Mouse (Mus musculus) liver, embryonic 13.5 days (tissue): ENCODE results near the gene Cfap299. TPM values are rescaled to one million over a fixed set of nuclear protein-coding genes. Genes with fewer than 3 reads are reported as not detected.

Source experiments
- ATAC-seq: fragments of 200-750 bp; cut with Nextera tagmentation; 2 replicates; pipeline ENCODE4 v1.8.0; 2017; ENCODE audit warnings: low read depth, mild to moderate bottlenecking, moderate number of reproducible peaks, moderate library complexity
- DNase-seq: peaks from one replicate; pipeline ENCODE4 v3.0.0; 2022
- H3K27ac ChIP-seq: fragments of 300-500 bp; sonication (generic); 2 replicates; pipeline ENCODE4 v1.5.1; 2015; ENCODE audit warnings: moderate library complexity, mild to moderate bottlenecking, inconsistent platforms
- H3K27me3 ChIP-seq: fragments of 300-500 bp; sonication (generic); 2 replicates; pipeline ENCODE4 v1.6.1; 2015; ENCODE audit warnings: mild to moderate bottlenecking, inconsistent platforms
- H3K36me3 ChIP-seq: fragments of 300-500 bp; sonication (generic); 2 replicates; pipeline ENCODE4 v1.6.1; 2015; ENCODE audit warnings: mild to moderate bottlenecking, inconsistent platforms
- H3K4me1 ChIP-seq: fragments of 300-500 bp; sonication (generic); replicated peaks from 2 replicates; pipeline ENCODE4 v1.6.1; 2015; ENCODE audit warnings: inconsistent platforms
- H3K4me2 ChIP-seq: fragments of 300-500 bp; sonication (generic); 2 replicates; pipeline ENCODE4 v1.6.1; 2015; ENCODE audit warnings: inconsistent platforms, mild to moderate bottlenecking, moderate library complexity
- H3K4me3 ChIP-seq: fragments of 300-500 bp; sonication (generic); replicated peaks from 2 replicates; pipeline ENCODE4 v1.5.1; 2015; ENCODE audit warnings: mild to moderate bottlenecking, inconsistent platforms
- H3K9ac ChIP-seq: fragments of 300-500 bp; sonication (generic); 2 replicates; pipeline ENCODE4 v1.6.1; 2015; ENCODE audit warnings: mild to moderate bottlenecking, inconsistent platforms
- H3K9me3 ChIP-seq: fragments of 300-500 bp; sonication (generic); replicated peaks from 2 replicates; pipeline ENCODE4 v1.6.1; 2016; ENCODE audit warnings: inconsistent platforms
- WGBS: fragments of 180-500 bp; shearing (Covaris S2); methylation state at CpG from one replicate; pipeline ENCODE4 v1.1.7; 2015; ENCODE audit not compliant: insufficient replicate concordance; 5-methylcytosine and 5-hydroxymethylcytosine counted together
- polyA plus RNA-seq: library from polyadenylated mRNA; unstranded; fragments of >200 nt; fragmentation: Nextera tagmentation; extraction: Ambion mirVana; gene quantifications from 2 replicates; pipeline ENCODE4 v1.2.1, GENCODE M21; 2015

Cfap299 gene
- polyA plus RNA-seq, 1 experiment from 2014 or later = 0.20 TPM

GRCm38 (mm10) chr5:98550285-98550684 is 221.2 kb downstream of the Cfap299 start:
- ATAC-seq (no peak), DNase-seq (no peak)
- Histone ChIP-seq H3K9me3 (no peaks in the 10 kb centered on the region), H3K27me3 (no peaks in the 10 kb centered on the region), H3K4me2 (no peak overlapping the region), H3K4me1 (no peaks in the 10 kb centered on the region), H3K9ac (no peak overlapping the region), H3K36me3 (no peaks in the 10 kb centered on the region), H3K4me3 (no peak overlapping the region), H3K27ac (no peak overlapping the region)
- 52% methylated on average over 5 of the region's 5 CpGs for WGBS

GRCm38 (mm10) chr5:98550873-98551272 is 221.8 kb downstream of the Cfap299 start:
- Histone ChIP-seq H3K4me1 (no peaks in the 10 kb centered on the region), H3K4me2 (no peak overlapping the region), H3K9ac (no peak overlapping the region), H3K4me3 (no peak overlapping the region), H3K27me3 (no peaks in the 10 kb centered on the region), H3K27ac (no peak overlapping the region), H3K9me3 (no peaks in the 10 kb centered on the region), H3K36me3 (no peaks in the 10 kb centered on the region)
- 55% methylated on average over 1 of the region's 1 CpGs for WGBS
- no peak for DNase-seq
- ATAC-seq = no peak

- Histone ChIP-seq H3K4me2 (no peak within 1 kb of the TSS), H3K9me3 (no peaks in the 10 kb centered on the region), H3K4me1 (no peaks in the 10 kb centered on the region), H3K36me3 (no peaks in the 10 kb centered on the region), H3K27me3 (no peaks in the 10 kb centered on the region), H3K4me3 (no peak within 1 kb of the TSS), H3K27ac (no peak within 1 kb of the TSS), H3K9ac (no peak within 1 kb of the TSS)
- ATAC-seq = no peak
- DNase-seq = no peak
Measured at GRCm38 (mm10) chr5:98552395-98552794, 223.3 kb downstream of the Cfap299 start, which contains the start of gene Gm11111. Gm11111 (plus strand) TSS chr5:98552695.

GRCm38 (mm10) chr5:98552811-98553601 is 223.9 kb downstream of the Cfap299 start:
- Histone ChIP-seq H3K9ac (no peak overlapping the region), H3K4me2 (no peak overlapping the region), H3K36me3 (no peaks in the 10 kb centered on the region), H3K27ac (no peak overlapping the region), H3K4me1 (no peaks in the 10 kb centered on the region), H3K9me3 (no peaks in the 10 kb centered on the region), H3K27me3 (no peaks in the 10 kb centered on the region), H3K4me3 (no peak overlapping the region)
- no peak for DNase-seq
- 61% methylated on average over 7 of the region's 7 CpGs for WGBS
- no peak for ATAC-seq

GRCm38 (mm10) chr5:98561301-98561700 is 232.2 kb downstream of the Cfap299 start:
- WGBS = 65% methylated on average over 4 of the region's 4 CpGs
- Histone ChIP-seq H3K36me3 (no peaks in the 10 kb centered on the region), H3K27ac (no peak overlapping the region), H3K4me3 (no peak overlapping the region), H3K27me3 (no peaks in the 10 kb centered on the region), H3K9ac (no peak overlapping the region), H3K4me2 (no peak overlapping the region), H3K4me1 (no peaks in the 10 kb centered on the region), H3K9me3 (no peaks in the 10 kb centered on the region)
- ATAC-seq = no peak
- no peak for DNase-seq

- no peaks in the 10 kb centered on the region for H3K9me3 ChIP-seq
- no peak overlapping the region for H3K9ac ChIP-seq
- no peak overlapping the region for H3K4me3 ChIP-seq
- H3K27ac ChIP-seq = no peak overlapping the region
- no peak for ATAC-seq
- WGBS = 72% methylated on average over 9 of the region's 9 CpGs
- no peaks in the 10 kb centered on the region for H3K27me3 ChIP-seq
- no peak overlapping the region for H3K4me2 ChIP-seq
- H3K36me3 ChIP-seq = no peaks in the 10 kb centered on the region
- no peak for DNase-seq
- H3K4me1 ChIP-seq = no peaks in the 10 kb centered on the region
Measured at GRCm38 (mm10) chr5:98562806-98563205, 233.7 kb downstream of the Cfap299 start.

DNA sequence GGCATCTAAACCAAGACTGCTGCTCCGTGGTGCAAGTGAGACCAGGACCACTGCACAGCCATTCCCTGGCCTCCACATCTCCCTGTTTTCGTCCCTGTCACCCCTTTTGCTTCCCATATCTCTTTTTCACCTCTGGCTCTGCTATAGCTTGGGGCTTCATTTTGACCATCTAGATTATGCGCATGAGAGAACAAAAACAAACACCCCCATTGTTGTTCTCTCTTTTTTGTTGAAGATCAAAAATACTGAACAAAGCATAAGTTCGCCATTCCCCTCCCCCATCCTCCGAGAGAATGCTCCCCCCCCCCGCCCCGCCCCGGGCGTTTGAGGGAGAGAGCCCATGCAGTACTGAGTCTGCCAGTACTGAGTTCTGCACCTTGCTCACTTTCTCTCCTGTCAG is 234.7 kb downstream of the Cfap299 start:
- 60% methylated on average over 9 of the region's 9 CpGs for WGBS
- Histone ChIP-seq H3K27ac (no peak overlapping the region), H3K4me1 (no peaks in the 10 kb centered on the region; the same call in 1 of the 2 replicates), H3K4me2 (no peak overlapping the region), H3K9me3 (no peaks in the 10 kb centered on the region), H3K9ac (no peak overlapping the region), H3K27me3 (no peaks in the 10 kb centered on the region), H3K4me3 (no peak overlapping the region), H3K36me3 (no peaks in the 10 kb centered on the region)
- ATAC-seq (no peak), DNase-seq (no peak)

- no peak for DNase-seq
- no peak overlapping the region for H3K9ac ChIP-seq
- H3K27me3 ChIP-seq = no peaks in the 10 kb centered on the region
- no peaks in the 10 kb centered on the region for H3K9me3 ChIP-seq
- H3K27ac ChIP-seq = no peak overlapping the region
- no peak overlapping the region for H3K4me2 ChIP-seq
- whole genome bisulfite sequencing = 57% methylated on average over 6 of the region's 6 CpGs
- H3K36me3 ChIP-seq = no peaks in the 10 kb centered on the region
- ATAC-seq = no peak
- no peak overlapping the region for H3K4me3 ChIP-seq
- no peaks in the 10 kb centered on the region; the same call in 1 of the 2 replicates for H3K4me1 ChIP-seq
Measured at GRCm38 (mm10) chr5:98566461-98567193, 237.5 kb downstream of the Cfap299 start.

- 57% methylated on average over 4 of the region's 4 CpGs for WGBS
- no peak for ATAC-seq
- Histone ChIP-seq H3K9ac (no peak overlapping the region), H3K9me3 (no peaks in the 10 kb centered on the region), H3K4me2 (no peak overlapping the region), H3K4me3 (no peak overlapping the region), H3K27me3 (no peaks in the 10 kb centered on the region), H3K4me1 (no peaks in the 10 kb centered on the region; the same call in 1 of the 2 replicates), H3K27ac (no peak overlapping the region), H3K36me3 (no peaks in the 10 kb centered on the region)
- no peak for DNase-seq
Measured at GRCm38 (mm10) chr5:98568481-98568880, 239.4 kb downstream of the Cfap299 start.

DNA sequence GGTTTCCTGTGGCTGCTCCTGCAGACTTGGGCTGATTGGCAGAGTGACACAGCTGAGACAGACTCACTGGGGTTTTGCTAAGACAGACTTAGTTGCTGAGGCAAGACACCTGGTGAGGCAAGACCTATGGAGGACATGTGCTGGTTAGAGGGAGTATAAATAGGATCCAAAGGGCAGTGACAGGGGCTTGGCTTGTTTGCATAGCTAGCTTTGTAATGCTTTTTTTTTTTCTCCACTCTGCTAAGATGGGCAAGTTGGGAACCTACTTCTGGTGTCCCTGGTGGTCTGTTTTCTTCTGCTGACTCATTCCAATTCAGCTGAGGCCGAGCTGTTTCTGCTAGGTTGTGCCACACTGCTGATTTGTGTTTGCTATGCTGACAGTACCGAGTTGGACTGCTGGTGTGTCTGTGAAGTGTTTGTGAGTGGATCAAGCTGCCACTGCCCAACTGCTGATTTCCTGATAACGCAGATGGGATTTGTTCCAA is 240.0 kb downstream of the Cfap299 start:
- H3K9me3 ChIP-seq = no peaks in the 10 kb centered on the region
- H3K4me2 ChIP-seq = no peak overlapping the region
- H3K4me3 ChIP-seq = no peak overlapping the region
- 27% methylated on average over 3 of the region's 3 CpGs for WGBS
- H3K27me3 ChIP-seq = no peaks in the 10 kb centered on the region
- H3K4me1 ChIP-seq = no peaks in the 10 kb centered on the region; the same call in 1 of the 2 replicates
- H3K36me3 ChIP-seq = no peaks in the 10 kb centered on the region
- ATAC-seq (no peak), DNase-seq (no peak)
- H3K27ac ChIP-seq = no peak overlapping the region
- no peak overlapping the region for H3K9ac ChIP-seq

- no peak overlapping the region for H3K27ac ChIP-seq
- no peak overlapping the region for H3K4me2 ChIP-seq
- no peaks in the 10 kb centered on the region; the same call in 1 of the 2 replicates for H3K4me1 ChIP-seq
- no peak overlapping the region for H3K4me3 ChIP-seq
- DNase-seq = no peak
- no peaks in the 10 kb centered on the region for H3K36me3 ChIP-seq
- H3K9me3 ChIP-seq = no peaks in the 10 kb centered on the region
- no peak overlapping the region for H3K9ac ChIP-seq
- H3K27me3 ChIP-seq = no peaks in the 10 kb centered on the region
- no peak for ATAC-seq
- WGBS = 53% methylated on average over 4 of the region's 4 CpGs
Measured at GRCm38 (mm10) chr5:98572392-98572791, 243.3 kb downstream of the Cfap299 start.
